Mouse (Mus musculus) gonadal fat pad, adult 2 months (tissue): ENCODE results near the gene Samsn1. TPM values are rescaled to one million over a fixed set of nuclear protein-coding genes. Genes with fewer than 3 reads are reported as not detected.
A peak's percentile ranks its signal among the peaks of the same experiment; 100 is the strongest.
"Not testable (repeated sequence)": the region's sequence is repeated elsewhere in the genome, so short reads cannot be mapped to it uniquely, and the experiment has no call there.

ENCODE experiments used
- DNase-seq: peaks from one replicate; pipeline ENCODE4 v3.0.0-alpha.2; 2012; ENCODE audit warnings: low read depth
- polyA plus RNA-seq: library from polyadenylated mRNA; depleted of rRNA; stranded (reverse); fragments of >200 nt; gene quantifications from 2 replicates; pipeline ENCODE4 v1.2.3, GENCODE M21; 2012

Samsn1 gene
- polyA plus RNA-seq, 1 experiment = 0.95 TPM

DNA sequence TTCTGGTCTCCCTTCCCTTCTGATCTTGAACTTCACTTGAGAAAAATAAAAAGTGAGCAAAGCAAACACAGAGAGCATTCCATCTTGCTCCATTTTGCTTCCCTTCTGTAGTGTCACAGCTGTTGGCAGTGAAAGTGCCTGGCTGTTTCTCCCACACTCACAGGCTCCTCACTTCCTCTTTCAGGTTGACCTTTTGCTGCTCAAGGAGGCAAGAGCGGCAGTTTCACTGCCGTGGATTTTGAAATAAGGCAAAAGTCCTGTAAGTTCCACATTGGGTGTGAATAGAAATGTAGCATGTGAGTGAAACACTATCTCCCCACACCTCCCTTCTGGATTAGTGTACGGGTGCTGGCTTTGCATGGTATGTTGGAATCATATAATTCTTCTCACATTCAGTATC lies 144.9 kb downstream of the Samsn1 start:
- no peak for DNase-seq

DNA sequence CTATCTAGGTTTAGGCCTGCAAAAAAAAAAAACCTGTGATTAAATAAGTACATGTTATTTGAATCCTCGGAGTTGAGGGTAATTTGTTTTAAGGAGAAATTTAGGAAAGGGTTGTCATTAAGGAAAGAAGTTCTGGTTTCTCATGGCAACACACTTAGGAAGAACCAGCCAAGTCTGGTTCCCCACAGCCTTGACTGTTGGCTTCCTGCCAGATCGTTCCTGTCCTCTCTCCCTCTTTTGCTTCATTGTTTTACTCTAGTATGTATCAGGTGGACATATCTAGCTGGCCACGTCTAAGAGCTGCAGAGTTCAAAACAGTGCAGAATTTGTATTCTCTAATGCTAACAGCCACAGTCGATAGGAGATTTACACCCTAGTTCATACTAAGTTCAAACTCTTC lies 146.2 kb downstream of the Samsn1 start:
- DNase-seq = no peak

- DNase-seq = no peak
These were observed 147.6 kb downstream of the Samsn1 start for GRCm38 (mm10) chr16:75874508-75874907.

GRCm38 (mm10) chr16:75872241-75872640 lies 149.8 kb downstream of the Samsn1 start:
- no peak for DNase-seq

DNA sequence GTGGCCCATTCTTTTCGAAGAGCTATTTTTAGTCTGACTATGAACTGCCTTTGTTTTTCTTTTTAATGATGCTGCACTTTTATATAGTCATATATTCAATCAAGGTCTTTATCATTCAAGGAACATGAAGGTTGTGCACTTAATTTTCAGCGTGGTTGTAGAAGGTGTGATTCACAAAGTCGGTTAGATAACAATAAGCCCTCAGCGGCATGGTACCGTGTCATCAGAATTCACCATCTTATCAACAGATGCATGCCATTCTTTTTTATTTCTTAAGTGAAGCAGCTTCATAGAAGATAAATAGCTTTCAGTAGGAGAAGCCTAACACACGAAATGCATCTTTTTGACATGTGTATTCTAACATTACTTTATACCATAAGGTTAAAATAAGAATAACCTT lies 154.7 kb downstream of the Samsn1 start:
- DNase-seq = no peak

GRCm38 (mm10) chr16:75865505-75865904 lies 156.6 kb downstream of the Samsn1 start:
- no peak for DNase-seq

GRCm38 (mm10) chr16:75864673-75865072 lies 157.4 kb downstream of the Samsn1 start:
- DNase-seq = no peak

GRCm38 (mm10) chr16:75856343-75856742 lies 165.7 kb downstream of the Samsn1 start:
- no peak for DNase-seq

- peak; percentile 59 for DNase-seq
These were observed 166.7 kb downstream of the Samsn1 start for GRCm38 (mm10) chr16:75855402-75855801.

DNA sequence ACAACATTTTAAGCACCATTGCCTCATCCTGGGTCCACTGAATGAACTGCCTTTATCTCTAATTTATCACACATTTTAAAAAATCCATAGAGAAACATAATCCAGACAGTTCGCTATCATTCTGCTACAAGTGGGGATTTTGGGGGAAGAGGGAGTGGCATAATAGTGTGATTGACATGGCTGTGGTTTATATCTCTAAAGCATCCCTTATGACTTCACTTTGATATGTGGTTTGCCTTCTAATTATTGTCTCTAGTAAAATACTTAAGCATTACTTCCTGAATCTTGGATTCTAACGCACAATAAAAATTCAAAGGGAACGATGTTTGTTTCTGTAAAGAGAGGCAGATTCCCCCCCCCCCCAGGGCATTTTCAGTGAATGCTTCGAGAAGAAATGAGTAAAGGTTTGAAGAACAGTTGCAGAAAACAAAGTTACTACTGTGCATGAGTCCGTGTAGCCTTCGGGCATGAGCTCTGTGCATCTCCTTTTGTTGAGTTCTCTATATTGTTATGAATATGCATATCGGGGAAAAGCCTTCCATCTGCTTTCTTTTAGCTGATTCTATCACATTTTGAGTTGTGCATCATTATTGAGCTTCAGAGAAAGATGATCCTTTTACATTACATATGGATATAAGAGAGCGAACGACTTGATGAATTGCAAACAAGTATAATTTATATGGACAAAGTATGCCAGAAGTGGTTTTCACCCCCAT lies 168.4 kb downstream of the Samsn1 start:
- DNase-seq = no peak

GRCm38 (mm10) chr16:75852485-75852884 lies 169.6 kb downstream of the Samsn1 start:
- no peak for DNase-seq

- DNase-seq = no peak
These were observed 173.0 kb downstream of the Samsn1 start for GRCm38 (mm10) chr16:75849039-75849438.

DNA sequence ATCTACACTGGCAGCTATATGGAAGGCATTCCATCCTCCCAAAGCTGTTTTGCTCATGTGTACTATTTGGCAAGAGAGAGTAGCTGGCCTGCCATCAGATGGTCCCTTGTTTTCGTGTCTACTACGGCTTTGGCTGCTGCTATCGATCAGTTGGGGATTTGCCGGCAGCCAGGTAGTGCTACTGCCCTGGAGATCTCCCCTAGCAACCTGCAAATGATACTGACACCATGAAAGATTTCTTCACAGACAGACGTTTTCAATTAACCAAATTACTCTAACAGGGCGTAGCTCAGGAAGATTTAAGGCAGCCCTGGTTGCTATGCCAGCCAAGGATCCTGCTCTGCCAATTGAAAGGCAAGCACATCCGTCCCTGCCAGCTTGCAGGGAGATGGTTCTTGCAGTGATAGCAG lies 178.4 kb downstream of the Samsn1 start:
- DNase-seq = no peak

DNA sequence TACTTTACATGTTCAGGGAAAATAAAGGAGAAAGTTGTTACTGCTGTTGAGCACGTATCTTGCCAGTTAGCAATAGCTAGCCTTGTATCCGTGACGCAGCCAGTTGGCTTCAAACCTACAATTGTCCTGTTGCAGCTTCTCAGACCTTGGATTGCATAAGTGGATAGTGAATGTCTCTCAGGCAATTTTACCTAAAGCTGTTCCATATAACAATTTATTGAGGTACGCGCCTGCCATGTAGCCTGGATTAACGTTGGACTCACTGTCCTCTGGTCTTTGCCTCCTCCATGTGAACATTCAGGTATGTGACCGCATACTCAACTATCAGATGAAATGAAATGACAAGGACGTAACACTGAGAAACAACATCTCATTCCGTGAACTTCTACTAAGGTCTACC lies 179.1 kb downstream of the Samsn1 start:
- peak; percentile 90 for DNase-seq

DNA sequence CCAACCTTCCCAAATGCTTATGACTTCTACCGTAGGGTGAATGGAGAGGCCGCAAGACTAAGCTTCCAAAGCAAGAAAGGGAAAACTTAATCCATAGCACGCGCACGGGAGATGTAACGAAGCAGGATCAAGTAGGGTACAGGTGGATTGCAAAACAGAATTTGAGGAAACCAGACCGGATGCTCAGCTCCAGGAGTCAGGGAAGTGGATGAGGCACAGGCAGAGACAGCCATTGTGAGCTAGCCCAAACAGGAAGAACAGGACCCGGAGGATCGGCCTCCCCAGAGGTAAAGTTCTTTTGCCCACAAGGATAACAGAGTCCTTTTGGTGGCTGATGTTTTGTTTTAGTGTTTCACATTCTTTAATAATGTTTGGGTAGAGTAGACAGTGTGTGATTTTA lies 179.5 kb downstream of the Samsn1 start:
- DNase-seq = peak; percentile 75

DNA sequence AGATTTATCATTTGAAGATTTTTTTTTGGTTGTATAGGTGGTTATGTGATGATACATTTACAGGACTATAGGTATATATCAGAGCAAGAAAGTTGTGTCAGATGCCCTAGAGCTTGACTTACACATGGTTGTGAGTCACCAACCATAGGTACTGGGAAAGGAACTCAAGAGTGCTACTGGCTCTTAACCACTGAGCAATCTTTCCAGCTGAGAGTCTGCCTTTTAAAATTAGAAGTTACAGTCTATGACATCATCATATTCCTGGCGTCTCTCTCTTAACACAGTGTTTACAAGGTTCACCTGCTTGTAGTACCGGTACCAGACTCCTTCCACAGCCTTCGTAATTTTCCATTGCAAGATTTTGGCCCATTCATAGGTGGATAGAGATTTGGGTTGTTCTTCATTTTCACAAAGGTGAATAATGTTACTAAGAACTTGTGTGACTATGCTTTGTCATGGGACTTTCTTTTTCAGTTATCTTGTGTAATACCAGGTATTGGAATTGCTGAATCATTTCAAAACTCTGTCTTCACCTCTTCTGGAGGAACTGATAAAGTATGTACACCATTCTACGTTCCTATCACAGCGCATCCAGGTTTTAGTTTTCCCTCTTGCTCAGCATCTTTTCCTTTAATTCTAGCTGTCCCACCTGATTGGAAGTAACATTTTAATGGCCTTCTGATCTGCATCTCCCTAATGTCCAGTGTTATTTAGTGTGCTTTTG lies 184.2 kb downstream of the Samsn1 start:
- DNase-seq = no peak

DNA sequence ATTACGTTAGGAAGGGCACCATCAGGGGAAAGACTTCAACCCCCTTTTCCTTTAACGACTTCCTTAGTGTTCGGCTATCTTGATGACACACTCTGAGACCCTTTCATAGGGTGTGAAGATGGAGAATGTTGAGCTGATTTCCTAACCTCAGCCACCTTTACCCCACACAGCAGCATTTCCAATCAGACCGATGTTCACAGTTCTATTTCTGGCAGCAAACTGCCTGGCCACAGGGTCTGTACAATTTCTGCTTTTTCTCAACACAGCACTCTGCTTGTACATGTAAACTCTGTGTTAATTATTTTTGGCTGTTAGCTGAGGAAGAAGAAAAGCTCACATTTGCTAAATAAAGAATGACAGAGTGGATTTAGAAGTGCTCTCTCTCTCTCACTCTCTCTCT lies 190.7 kb downstream of the Samsn1 start:
- no peak for DNase-seq

DNA sequence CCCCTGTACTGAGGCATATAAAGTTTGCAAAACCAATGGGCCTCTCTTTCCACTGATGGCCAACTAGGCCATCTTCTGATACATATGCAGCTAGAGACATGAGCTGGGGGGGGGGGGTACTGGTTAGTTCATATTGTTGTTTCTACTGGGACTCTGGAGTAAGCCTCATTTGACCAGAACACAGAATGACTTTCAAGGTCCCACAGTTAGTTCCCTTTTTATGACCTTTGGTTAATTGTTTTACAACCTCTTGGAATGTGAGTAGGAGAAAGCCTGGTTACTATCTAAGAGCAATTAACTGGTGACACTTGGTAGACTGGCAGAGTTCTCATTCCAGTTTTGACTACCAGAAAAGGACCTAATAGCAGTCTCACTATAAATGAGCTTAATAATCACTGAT lies 195.1 kb downstream of the Samsn1 start:
- not testable (repeated sequence) for DNase-seq

- DNase-seq = no peak
These were observed 195.6 kb downstream of the Samsn1 start for GRCm38 (mm10) chr16:75826498-75826897.

DNA sequence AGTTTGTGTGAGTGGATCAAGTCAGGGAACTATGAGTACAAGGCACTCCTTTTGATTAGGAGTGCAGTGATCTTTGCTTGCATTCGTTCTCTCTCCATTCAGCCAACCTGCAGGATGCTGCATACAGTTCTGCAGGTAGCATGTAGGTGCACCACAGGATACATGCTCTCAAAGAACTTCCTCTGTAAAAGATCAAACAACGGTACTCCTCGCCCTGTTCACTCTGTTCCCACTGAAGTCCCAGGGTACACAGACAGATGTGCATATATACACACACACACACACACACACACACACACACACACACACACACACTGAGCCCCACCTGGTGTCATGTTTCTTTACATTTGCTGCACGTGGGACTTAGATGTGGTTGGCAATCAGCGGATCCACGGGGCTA lies 198.9 kb downstream of the Samsn1 start:
- DNase-seq = no peak

DNA sequence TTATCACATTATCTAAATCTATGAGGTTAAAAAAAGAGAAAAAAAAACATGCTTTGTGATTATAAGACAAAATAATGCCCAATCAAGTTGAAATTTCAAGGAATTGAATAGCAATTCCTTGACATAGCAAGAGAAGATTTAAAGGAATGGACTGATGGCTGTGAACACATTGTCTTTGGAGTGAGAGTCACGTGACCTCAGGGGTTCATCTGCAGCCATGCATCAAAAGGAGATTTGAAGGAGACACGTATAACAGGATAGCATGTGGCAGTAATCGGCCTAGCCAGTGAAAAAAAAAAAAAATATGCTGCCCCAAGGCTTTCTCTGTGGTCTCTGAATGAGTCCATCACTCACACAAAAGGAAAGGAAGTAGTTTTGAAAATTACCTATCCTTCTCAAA lies 201.1 kb downstream of the Samsn1 start:
- no peak for DNase-seq
